Mouse (Mus musculus): ENCODE results near the gene Adamts2. TPM values are rescaled to one million over a fixed set of nuclear protein-coding genes. Genes with fewer than 3 reads are reported as not detected.

The Adamts2 gene
- polyA plus RNA-seq, 1 experiment from 2014 or later = 0.69 TPM

- ATAC-seq (no peak), DNase-seq (ENCODE audit: low spot score) (no peak)
- 92% methylated on average over 8 of the region's 8 CpGs for WGBS
- Histone ChIP-seq H3K9ac (ENCODE audit: low read length) (no peak overlapping the region), H3K27ac (ENCODE audit: low read depth, low read length) (no peak overlapping the region), H3K36me3 (ENCODE audit: control insufficient read depth, insufficient read depth, low read length) (no peaks in the 10 kb centered on the region), H3K4me2 (ENCODE audit: low read length) (no peak overlapping the region), H3K4me3 (ENCODE audit: low read depth, low read length) (no peak overlapping the region), H3K9me3 (replicated peaks; ENCODE audit: control insufficient read depth, low read length) (no peaks in the 10 kb centered on the region), H3K4me1 (ENCODE audit: control insufficient read depth, insufficient read depth, low read length) (no peaks in the 10 kb centered on the region), H3K27me3 (replicated peaks; ENCODE audit: control insufficient read depth, insufficient read depth, low read length) (no peaks in the 10 kb centered on the region)
These were observed 98.6 kb downstream of the Adamts2 start for GRCm38 (mm10) chr11:50700496-50700895.

DNA sequence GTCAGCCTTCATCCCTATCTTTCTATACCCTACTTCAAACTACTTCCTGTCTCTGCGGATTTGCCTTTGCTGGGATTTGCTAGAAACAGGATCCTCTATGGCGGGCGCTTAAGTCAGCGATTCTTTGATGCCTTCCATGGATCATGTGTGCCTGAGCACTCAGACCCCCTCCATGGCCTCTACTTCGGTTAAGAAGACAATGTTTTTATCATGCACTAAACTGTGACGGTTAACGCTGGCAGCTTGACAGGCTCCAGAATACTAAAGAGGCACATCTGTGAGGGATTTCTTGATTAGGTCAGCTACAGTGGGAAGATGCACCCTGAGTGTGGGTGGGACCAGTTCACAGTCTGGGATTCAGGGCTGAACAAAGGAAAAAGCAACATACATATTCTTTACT lies 101.5 kb downstream of the Adamts2 start:
- H3K4me1 ChIP-seq (ENCODE audit: control insufficient read depth, insufficient read depth, low read length) = no peaks in the 10 kb centered on the region
- WGBS = 77% methylated on average over 7 of the region's 7 CpGs
- no peak overlapping the region for H3K27ac ChIP-seq (ENCODE audit: low read depth, low read length)
- DNase-seq (ENCODE audit: low spot score) = no peak
- ATAC-seq = no peak
- H3K4me2 ChIP-seq (ENCODE audit: low read length) = no peak overlapping the region
- no peak overlapping the region for H3K4me3 ChIP-seq (ENCODE audit: low read depth, low read length)
- no peak overlapping the region for H3K9ac ChIP-seq (ENCODE audit: low read length)
- no peaks in the 10 kb centered on the region for H3K27me3 ChIP-seq (replicated peaks; ENCODE audit: control insufficient read depth, insufficient read depth, low read length)
- H3K36me3 ChIP-seq (ENCODE audit: control insufficient read depth, insufficient read depth, low read length) = no peaks in the 10 kb centered on the region
- H3K9me3 ChIP-seq (replicated peaks; ENCODE audit: control insufficient read depth, low read length) = no peaks in the 10 kb centered on the region

- no peaks in the 10 kb centered on the region for H3K4me1 ChIP-seq (ENCODE audit: control insufficient read depth, insufficient read depth, low read length)
- no peak overlapping the region for H3K4me2 ChIP-seq (ENCODE audit: low read length)
- H3K4me3 ChIP-seq (ENCODE audit: low read depth, low read length) = no peak overlapping the region
- no peaks in the 10 kb centered on the region for H3K27me3 ChIP-seq (replicated peaks; ENCODE audit: control insufficient read depth, insufficient read depth, low read length)
- no peak for ATAC-seq
- no peak overlapping the region for H3K9ac ChIP-seq (ENCODE audit: low read length)
- no peak overlapping the region for H3K27ac ChIP-seq (ENCODE audit: low read depth, low read length)
- H3K36me3 ChIP-seq (ENCODE audit: control insufficient read depth, insufficient read depth, low read length) = no peaks in the 10 kb centered on the region
- WGBS = 84% methylated on average over 2 of the region's 2 CpGs
- no peaks in the 10 kb centered on the region for H3K9me3 ChIP-seq (replicated peaks; ENCODE audit: control insufficient read depth, low read length)
- DNase-seq (ENCODE audit: low spot score) = no peak
These were observed 102.6 kb downstream of the Adamts2 start for GRCm38 (mm10) chr11:50704511-50704910.

GRCm38 (mm10) chr11:50707259-50707658 lies 105.4 kb downstream of the Adamts2 start:
- no peaks in the 10 kb centered on the region for H3K36me3 ChIP-seq (ENCODE audit: control insufficient read depth, insufficient read depth, low read length)
- H3K4me3 ChIP-seq (ENCODE audit: low read depth, low read length) = no peak overlapping the region
- no peak overlapping the region for H3K4me2 ChIP-seq (ENCODE audit: low read length)
- H3K27me3 ChIP-seq (replicated peaks; ENCODE audit: control insufficient read depth, insufficient read depth, low read length) = no peaks in the 10 kb centered on the region
- ATAC-seq (no peak), DNase-seq (ENCODE audit: low spot score) (no peak)
- H3K9ac ChIP-seq (ENCODE audit: low read length) = no peak overlapping the region
- 73% methylated on average over 1 of the region's 1 CpGs for WGBS
- no peak overlapping the region for H3K27ac ChIP-seq (ENCODE audit: low read depth, low read length)
- H3K4me1 ChIP-seq (ENCODE audit: control insufficient read depth, insufficient read depth, low read length) = no peaks in the 10 kb centered on the region
- no peaks in the 10 kb centered on the region for H3K9me3 ChIP-seq (replicated peaks; ENCODE audit: control insufficient read depth, low read length)

DNA sequence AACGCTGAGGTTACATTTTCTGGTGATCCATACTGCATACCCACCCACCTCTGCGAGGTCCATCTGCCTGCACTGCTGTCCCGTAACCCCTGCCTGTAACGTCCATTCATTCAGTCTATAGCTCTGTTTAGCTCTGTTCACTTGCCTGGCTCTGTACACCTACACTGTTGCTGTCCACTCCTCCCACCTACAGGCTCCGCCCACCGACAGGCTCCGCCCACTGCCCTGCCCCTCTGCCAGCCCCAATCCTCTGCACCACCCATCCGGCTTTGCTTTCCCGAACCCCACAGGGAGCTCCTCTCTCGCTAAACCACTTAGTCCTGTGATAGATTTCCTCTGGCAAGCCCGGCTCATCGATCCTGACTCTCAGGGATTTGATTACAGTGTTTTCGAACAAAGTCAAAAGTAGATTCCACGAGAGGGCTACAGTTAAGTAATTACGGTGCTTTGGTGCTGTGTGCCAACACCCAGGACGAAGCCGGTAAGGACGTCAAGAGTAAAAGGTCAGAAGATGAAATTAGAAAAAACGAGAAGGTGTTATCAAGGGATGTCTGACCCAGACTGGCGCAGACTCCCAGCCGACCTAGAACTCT lies 111.8 kb downstream of the Adamts2 start:
- Histone ChIP-seq H3K4me1 (ENCODE audit: control insufficient read depth, insufficient read depth, low read length) (no peaks in the 10 kb centered on the region), H3K9me3 (replicated peaks; ENCODE audit: control insufficient read depth, low read length) (no peaks in the 10 kb centered on the region), H3K27ac (ENCODE audit: low read depth, low read length) (no peak overlapping the region), H3K36me3 (ENCODE audit: control insufficient read depth, insufficient read depth, low read length) (no peaks in the 10 kb centered on the region), H3K4me2 (ENCODE audit: low read length) (no peak overlapping the region), H3K9ac (ENCODE audit: low read length) (no peak overlapping the region), H3K4me3 (ENCODE audit: low read depth, low read length) (no peak overlapping the region), H3K27me3 (replicated peaks; ENCODE audit: control insufficient read depth, insufficient read depth, low read length) (no peaks in the 10 kb centered on the region)
- ATAC-seq = no peak
- DNase-seq (ENCODE audit: low spot score) = no peak
- WGBS = 39% methylated on average over 21 of the region's 21 CpGs

DNA sequence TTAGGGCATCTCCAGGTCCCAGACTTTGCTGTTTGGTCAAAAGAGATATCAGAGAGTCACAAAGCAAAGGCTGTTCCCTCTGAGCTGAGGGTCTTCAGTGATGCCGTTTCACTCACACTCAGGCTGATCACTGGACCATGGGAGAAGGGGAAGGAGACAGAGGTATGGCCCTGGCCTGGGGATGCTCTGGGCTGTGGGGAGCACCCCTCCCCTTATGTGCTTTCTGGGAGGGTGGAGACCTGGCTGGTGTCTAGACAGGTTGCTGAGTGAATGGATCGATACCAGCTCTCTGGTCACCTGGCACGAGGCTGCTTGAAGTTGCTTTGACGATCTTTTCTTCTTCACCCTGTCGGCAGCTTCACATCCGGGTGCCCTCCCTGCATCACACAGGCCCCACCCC lies 113.2 kb downstream of the Adamts2 start:
- no peak overlapping the region for H3K9ac ChIP-seq (ENCODE audit: low read length)

GRCm38 (mm10) chr11:50717381-50717897 lies 115.6 kb downstream of the Adamts2 start:
- no peak overlapping the region for H3K9ac ChIP-seq (ENCODE audit: low read length)
- H3K4me3 ChIP-seq (ENCODE audit: low read depth, low read length) = no peak overlapping the region
- no peaks in the 10 kb centered on the region for H3K9me3 ChIP-seq (replicated peaks; ENCODE audit: control insufficient read depth, low read length)
- ATAC-seq (no peak), DNase-seq (ENCODE audit: low spot score) (no peak)
- no peak overlapping the region for H3K27ac ChIP-seq (ENCODE audit: low read depth, low read length)
- H3K27me3 ChIP-seq (replicated peaks; ENCODE audit: control insufficient read depth, insufficient read depth, low read length) = no peaks in the 10 kb centered on the region
- H3K4me1 ChIP-seq (ENCODE audit: control insufficient read depth, insufficient read depth, low read length) = no peaks in the 10 kb centered on the region
- 73% methylated on average over 12 of the region's 12 CpGs for WGBS
- H3K4me2 ChIP-seq (ENCODE audit: low read length) = no peak overlapping the region
- no peaks in the 10 kb centered on the region for H3K36me3 ChIP-seq (ENCODE audit: control insufficient read depth, insufficient read depth, low read length)

More for the DNA sequence above, 113.2 kb downstream of the Adamts2 start:
- DNase-seq (ENCODE audit: low spot score) (no peak), ATAC-seq (no peak)
- Histone ChIP-seq H3K36me3 (ENCODE audit: control insufficient read depth, insufficient read depth, low read length) (no peaks in the 10 kb centered on the region), H3K4me1 (ENCODE audit: control insufficient read depth, insufficient read depth, low read length) (no peaks in the 10 kb centered on the region), H3K4me3 (ENCODE audit: low read depth, low read length) (no peak overlapping the region), H3K27ac (ENCODE audit: low read depth, low read length) (no peak overlapping the region), H3K27me3 (replicated peaks; ENCODE audit: control insufficient read depth, insufficient read depth, low read length) (no peaks in the 10 kb centered on the region), H3K4me2 (ENCODE audit: low read length) (no peak overlapping the region), H3K9me3 (replicated peaks; ENCODE audit: control insufficient read depth, low read length) (no peaks in the 10 kb centered on the region)
- WGBS = 54% methylated on average over 6 of the region's 6 CpGs

GRCm38 (mm10) chr11:50718862-50719261 lies 117.0 kb downstream of the Adamts2 start:
- ATAC-seq = no peak
- no peak overlapping the region for H3K9ac ChIP-seq (ENCODE audit: low read length)
- H3K27me3 ChIP-seq (replicated peaks; ENCODE audit: control insufficient read depth, insufficient read depth, low read length) = no peaks in the 10 kb centered on the region
- H3K27ac ChIP-seq (ENCODE audit: low read depth, low read length) = no peak overlapping the region
- no peaks in the 10 kb centered on the region for H3K36me3 ChIP-seq (ENCODE audit: control insufficient read depth, insufficient read depth, low read length)
- no peaks in the 10 kb centered on the region for H3K9me3 ChIP-seq (replicated peaks; ENCODE audit: control insufficient read depth, low read length)
- no peak for DNase-seq (ENCODE audit: low spot score)
- no peaks in the 10 kb centered on the region for H3K4me1 ChIP-seq (ENCODE audit: control insufficient read depth, insufficient read depth, low read length)
- WGBS = 49% methylated on average over 6 of the region's 6 CpGs
- no peak overlapping the region for H3K4me2 ChIP-seq (ENCODE audit: low read length)
- no peak overlapping the region for H3K4me3 ChIP-seq (ENCODE audit: low read depth, low read length)

- no peaks in the 10 kb centered on the region for H3K27me3 ChIP-seq (replicated peaks; ENCODE audit: control insufficient read depth, insufficient read depth, low read length)
- no peak overlapping the region for H3K27ac ChIP-seq (ENCODE audit: low read depth, low read length)
- no peak overlapping the region for H3K4me3 ChIP-seq (ENCODE audit: low read depth, low read length)
- H3K4me1 ChIP-seq (ENCODE audit: control insufficient read depth, insufficient read depth, low read length) = no peaks in the 10 kb centered on the region
- H3K9ac ChIP-seq (ENCODE audit: low read length) = no peak overlapping the region
- no peaks in the 10 kb centered on the region for H3K9me3 ChIP-seq (replicated peaks; ENCODE audit: control insufficient read depth, low read length)
- no peaks in the 10 kb centered on the region for H3K36me3 ChIP-seq (ENCODE audit: control insufficient read depth, insufficient read depth, low read length)
- no peak for ATAC-seq
- WGBS = 75% methylated on average over 6 of the region's 6 CpGs
- no peak overlapping the region for H3K4me2 ChIP-seq (ENCODE audit: low read length)
- no peak for DNase-seq (ENCODE audit: low spot score)
These were observed 118.5 kb downstream of the Adamts2 start for GRCm38 (mm10) chr11:50720421-50720820.
